Mouse (Mus musculus) limb, embryonic 15.5 days (tissue): ENCODE measurements at regions not wholly inside any gene's neighbourhood (a gene's known extent, or its start where the extent isn't known, plus 50 kb on each side); places are given as distances from the start of the nearest gene placed in this dataset.

ENCODE experiments used
- ATAC-seq: fragments of 200-750 bp; cut with Nextera tagmentation; 2 replicates; pipeline ENCODE4 v1.8.0; 2017; ENCODE audit warnings: low read depth, moderate TSS enrichment; ENCODE audit not compliant: insufficient number of reproducible peaks, low FRiP score, low TSS enrichment
- H3K27ac ChIP-seq: fragments of 300-500 bp; sonication (generic); 2 replicates; pipeline ENCODE4 v1.5.1; 2015; ENCODE audit warnings: moderate library complexity, mild to moderate bottlenecking, inconsistent platforms
- H3K27me3 ChIP-seq: fragments of 300-500 bp; sonication (generic); 2 replicates; pipeline ENCODE4 v1.6.1; 2015; ENCODE audit warnings: inconsistent platforms
- H3K36me3 ChIP-seq: fragments of 300-500 bp; sonication (generic); 2 replicates; pipeline ENCODE4 v1.6.1; 2015; ENCODE audit warnings: inconsistent platforms
- H3K4me1 ChIP-seq: fragments of 300-500 bp; sonication (generic); 2 replicates; pipeline ENCODE4 v1.6.1; 2015; ENCODE audit warnings: inconsistent platforms
- H3K4me2 ChIP-seq: fragments of 300-500 bp; sonication (generic); 2 replicates; pipeline ENCODE4 v1.6.1; 2015; ENCODE audit warnings: mild to moderate bottlenecking, inconsistent platforms
- H3K4me3 ChIP-seq: fragments of 300-500 bp; sonication (generic); 2 replicates; pipeline ENCODE4 v1.5.1; 2015; ENCODE audit warnings: mild to moderate bottlenecking, inconsistent platforms
- H3K9ac ChIP-seq: fragments of 300-500 bp; sonication (generic); 2 replicates; pipeline ENCODE4 v1.6.1; 2015; ENCODE audit warnings: inconsistent platforms
- H3K9me3 ChIP-seq: fragments of 300-500 bp; sonication (generic); 2 replicates; pipeline ENCODE4 v1.6.1; 2016; ENCODE audit warnings: inconsistent platforms
- WGBS: fragments of 180-500 bp; shearing (Covaris S2); methylation state at CpG from one replicate; pipeline ENCODE4 v1.1.7; 2015; 5-methylcytosine and 5-hydroxymethylcytosine counted together

DNA sequence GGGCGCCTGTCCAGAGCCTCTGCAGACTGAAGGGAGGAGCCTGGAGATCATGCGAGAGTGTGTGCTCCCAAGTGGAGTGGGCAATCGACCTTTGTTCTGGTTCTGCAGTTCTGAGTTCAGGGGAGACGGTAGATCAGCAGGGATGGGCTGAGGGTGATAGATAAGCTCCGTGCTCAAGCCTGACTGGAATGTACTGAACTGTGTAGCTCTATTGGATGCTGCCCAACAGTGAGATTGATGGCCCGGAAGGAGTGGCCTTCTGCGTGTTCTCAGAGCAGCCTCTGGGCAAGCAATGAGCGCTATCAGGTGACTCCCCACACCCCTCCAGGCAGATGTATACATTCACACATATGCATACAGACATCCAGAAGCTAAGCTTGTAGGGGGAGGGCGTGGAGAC lies 209.1 kb upstream of the Pkn2 start:
- H3K36me3 ChIP-seq, result no peaks in the 10 kb centered on the region
- no peak overlapping the region for H3K9ac ChIP-seq
- WGBS, result 52% methylated on average over 9 of the region's 9 CpGs
- H3K9me3 ChIP-seq, result no peaks in the 10 kb centered on the region
- no peak overlapping the region for H3K4me2 ChIP-seq
- no peak overlapping the region for H3K27ac ChIP-seq
- H3K27me3 ChIP-seq, result no peaks in the 10 kb centered on the region
- no peak for ATAC-seq
- H3K4me3 ChIP-seq, result no peak overlapping the region
- 0 out of 2 replicates have a peak, but pooled peaks cover 5% of the 10 kb centered on the region for H3K4me1 ChIP-seq

GRCm38 (mm10) chr3:143090316-143090715 lies 208.5 kb upstream of the Pkn2 start:
- WGBS, result 81% methylated on average over 3 of the region's 3 CpGs

GRCm38 (mm10) chr3:143087786-143088185 lies 206.0 kb upstream of the Pkn2 start:
- Histone ChIP-seq H3K27me3 (no peaks in the 10 kb centered on the region), H3K4me1 (0 out of 2 replicates have a peak, but pooled peaks cover 5% of the 10 kb centered on the region), H3K4me3 (no peak overlapping the region), H3K9me3 (no peaks in the 10 kb centered on the region), H3K9ac (no peak overlapping the region), H3K36me3 (no peaks in the 10 kb centered on the region), H3K27ac (no peak overlapping the region), H3K4me2 (no peak overlapping the region)
- 71% methylated on average over 3 of the region's 3 CpGs for WGBS
- no peak for ATAC-seq

More at GRCm38 (mm10) chr3:143090316-143090715, 208.5 kb upstream of the Pkn2 start:
- H3K9me3 ChIP-seq, result no peaks in the 10 kb centered on the region
- H3K4me2 ChIP-seq, result no peak overlapping the region
- no peaks in the 10 kb centered on the region for H3K27me3 ChIP-seq
- H3K9ac ChIP-seq, result no peak overlapping the region
- no peak for ATAC-seq
- 0 out of 2 replicates have a peak, but pooled peaks cover 5% of the 10 kb centered on the region for H3K4me1 ChIP-seq
- H3K27ac ChIP-seq, result no peak overlapping the region
- no peak overlapping the region for H3K4me3 ChIP-seq
- no peaks in the 10 kb centered on the region for H3K36me3 ChIP-seq

- Histone ChIP-seq H3K4me3 (no peak overlapping the region), H3K36me3 (no peaks in the 10 kb centered on the region)
- 80% methylated on average over 7 of the region's 7 CpGs for WGBS
Observed at GRCm38 (mm10) chr3:143078310-143078709, 196.5 kb upstream of the Pkn2 start.

GRCm38 (mm10) chr3:143071839-143072373 lies 190.1 kb upstream of the Pkn2 start:
- no peak overlapping the region for H3K4me2 ChIP-seq
- no peak for ATAC-seq

More at GRCm38 (mm10) chr3:143078310-143078709, 196.5 kb upstream of the Pkn2 start:
- Histone ChIP-seq H3K9ac (no peak overlapping the region), H3K27ac (no peak overlapping the region), H3K9me3 (no peaks in the 10 kb centered on the region), H3K4me2 (no peak overlapping the region), H3K4me1 (no peaks in the 10 kb centered on the region), H3K27me3 (no peaks in the 10 kb centered on the region)
- ATAC-seq, result no peak

DNA sequence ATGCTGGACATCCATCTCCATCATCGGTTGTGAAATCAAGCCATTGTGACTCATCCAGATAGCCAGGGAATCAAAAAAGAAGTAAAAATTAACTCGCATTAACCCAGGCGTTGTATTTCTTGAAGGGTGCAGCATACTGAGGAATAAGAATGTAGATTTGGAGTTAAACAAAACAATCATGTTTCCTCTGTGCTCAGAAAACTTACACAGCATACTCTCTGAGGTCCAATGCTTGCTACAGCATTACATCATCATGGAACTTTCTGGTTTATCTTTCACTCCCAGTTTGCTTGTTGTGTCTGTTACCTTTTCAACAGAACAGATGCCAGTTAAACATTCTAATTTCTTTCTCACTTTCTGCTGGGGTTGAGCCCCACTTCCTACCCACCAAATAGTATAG lies 173.1 kb upstream of the Pkn2 start:
- Histone ChIP-seq H3K9ac (no peak overlapping the region), H3K27ac (no peak overlapping the region), H3K4me1 (no peaks in the 10 kb centered on the region), H3K9me3 (no peaks in the 10 kb centered on the region), H3K4me2 (no peak overlapping the region), H3K36me3 (no peaks in the 10 kb centered on the region), H3K4me3 (no peak overlapping the region), H3K27me3 (no peaks in the 10 kb centered on the region)
- WGBS, result 88% methylated on average over 3 of the region's 3 CpGs
- no peak for ATAC-seq

More at GRCm38 (mm10) chr3:143071839-143072373, 190.1 kb upstream of the Pkn2 start:
- Histone ChIP-seq H3K36me3 (no peaks in the 10 kb centered on the region), H3K4me3 (no peak overlapping the region), H3K9me3 (no peaks in the 10 kb centered on the region), H3K27ac (no peak overlapping the region), H3K9ac (no peak overlapping the region), H3K4me1 (no peaks in the 10 kb centered on the region), H3K27me3 (no peaks in the 10 kb centered on the region)
- 65% methylated on average over 4 of the region's 4 CpGs for WGBS

GRCm38 (mm10) chr3:143053286-143053993 lies 171.6 kb upstream of the Pkn2 start:
- no peak for ATAC-seq
- no peak overlapping the region for H3K4me2 ChIP-seq

GRCm38 (mm10) chr3:143040666-143041065 lies 158.9 kb upstream of the Pkn2 start:
- no peak for ATAC-seq
- Histone ChIP-seq H3K9me3 (no peaks in the 10 kb centered on the region), H3K27me3 (no peaks in the 10 kb centered on the region), H3K4me2 (no peak overlapping the region), H3K9ac (no peak overlapping the region), H3K4me3 (no peak overlapping the region), H3K4me1 (no peaks in the 10 kb centered on the region), H3K27ac (no peak overlapping the region), H3K36me3 (no peaks in the 10 kb centered on the region)
- 91% methylated on average over 3 of the region's 3 CpGs for WGBS

More at GRCm38 (mm10) chr3:143053286-143053993, 171.6 kb upstream of the Pkn2 start:
- Histone ChIP-seq H3K36me3 (no peaks in the 10 kb centered on the region), H3K4me3 (no peak overlapping the region), H3K27ac (no peak overlapping the region), H3K4me1 (no peaks in the 10 kb centered on the region), H3K9me3 (no peaks in the 10 kb centered on the region), H3K9ac (no peak overlapping the region), H3K27me3 (no peaks in the 10 kb centered on the region)
- WGBS, result 55% methylated on average over 11 of the region's 11 CpGs

- H3K4me1 ChIP-seq, result no peaks in the 10 kb centered on the region
- no peaks in the 10 kb centered on the region for H3K36me3 ChIP-seq
- H3K4me2 ChIP-seq, result no peak overlapping the region
- no peaks in the 10 kb centered on the region for H3K9me3 ChIP-seq
- H3K4me3 ChIP-seq, result no peak overlapping the region
- H3K27ac ChIP-seq, result no peak overlapping the region
- H3K27me3 ChIP-seq, result no peaks in the 10 kb centered on the region
- H3K9ac ChIP-seq, result no peak overlapping the region
- ATAC-seq, result no peak
- 81% methylated on average over 1 of the region's 1 CpGs for WGBS
Observed at GRCm38 (mm10) chr3:143036108-143036507, 154.3 kb upstream of the Pkn2 start.

GRCm38 (mm10) chr3:143034588-143034987 lies 152.8 kb upstream of the Pkn2 start:
- Histone ChIP-seq H3K4me2 (no peak overlapping the region), H3K27ac (no peak overlapping the region), H3K9ac (no peak overlapping the region), H3K4me3 (no peak overlapping the region), H3K4me1 (no peaks in the 10 kb centered on the region), H3K36me3 (no peaks in the 10 kb centered on the region), H3K27me3 (no peaks in the 10 kb centered on the region), H3K9me3 (no peaks in the 10 kb centered on the region)
- ATAC-seq, result no peak
- WGBS, result 67% methylated on average over 9 of the region's 9 CpGs

DNA sequence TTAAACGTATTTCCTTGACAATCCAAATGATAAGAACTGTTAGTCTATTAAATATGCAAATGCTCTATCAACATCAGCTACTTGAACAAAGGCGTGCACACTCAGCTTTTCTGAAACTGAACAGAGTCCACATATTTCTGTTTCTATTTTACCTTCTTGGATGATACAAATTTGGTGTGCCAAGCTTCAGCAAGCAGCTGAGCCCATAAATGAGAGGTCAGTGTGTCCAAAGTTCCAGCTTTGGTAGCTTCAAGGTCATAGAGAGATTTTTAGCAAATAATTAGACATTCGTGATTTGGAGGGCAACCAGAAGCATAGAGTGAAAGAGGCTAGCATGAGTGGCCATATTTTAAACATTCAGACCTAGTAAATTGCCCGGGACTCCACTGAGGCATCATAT lies 140.7 kb upstream of the Pkn2 start:
- Histone ChIP-seq H3K9ac (no peak overlapping the region), H3K27me3 (no peaks in the 10 kb centered on the region), H3K36me3 (no peaks in the 10 kb centered on the region), H3K4me3 (no peak overlapping the region), H3K4me2 (no peak overlapping the region), H3K9me3 (no peaks in the 10 kb centered on the region), H3K27ac (no peak overlapping the region), H3K4me1 (no peaks in the 10 kb centered on the region)
- ATAC-seq, result no peak
- 75% methylated on average over 4 of the region's 4 CpGs for WGBS

GRCm38 (mm10) chr3:143021159-143021871 lies 139.5 kb upstream of the Pkn2 start:
- Histone ChIP-seq H3K4me3 (no peak overlapping the region), H3K27ac (no peak overlapping the region), H3K4me2 (no peak overlapping the region), H3K9me3 (no peaks in the 10 kb centered on the region), H3K27me3 (no peaks in the 10 kb centered on the region), H3K4me1 (no peaks in the 10 kb centered on the region), H3K36me3 (no peaks in the 10 kb centered on the region), H3K9ac (no peak overlapping the region)
- WGBS, result 83% methylated on average over 11 of the region's 11 CpGs
- no peak for ATAC-seq
